Mouse (Mus musculus) cerebellum, postnatal 4 days (tissue): ENCODE results near the gene Asb6.

Experiments used
- DNase-seq, 2 experiments: peaks; one replicate each; pipeline ENCODE4 v3.0.0; 2022; ENCODE audit warnings: low spot score in 2 of 2, mixed read lengths in 1 of 2

Asb6 gene

GRCm38 (mm10) chr2:30830283-30830795, at the start of gene Asb6:
Gene Asb6, minus strand, starts transcription at chr2:30830333.
- DNase-seq = no peak

DNA sequence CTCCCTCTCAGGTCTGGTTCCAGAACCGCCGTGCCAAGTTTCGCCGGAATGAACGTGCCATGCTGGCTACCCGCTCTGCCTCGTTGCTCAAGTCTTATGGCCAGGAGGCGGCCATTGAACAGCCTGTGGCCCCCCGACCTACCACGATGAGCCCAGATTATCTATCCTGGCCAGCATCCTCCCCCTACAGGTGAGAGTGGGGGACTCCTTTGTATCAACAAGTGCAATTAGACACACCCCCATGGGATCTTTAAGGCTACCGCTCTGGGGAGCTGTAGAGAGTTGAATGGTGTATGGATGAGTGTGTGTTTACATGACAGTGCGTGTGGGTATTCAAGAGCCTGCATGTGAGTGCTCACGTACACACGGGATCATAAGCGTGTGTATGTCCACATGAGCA, 49.3 kb upstream of the Asb6 start:
- DNase-seq = no peak

DNA sequence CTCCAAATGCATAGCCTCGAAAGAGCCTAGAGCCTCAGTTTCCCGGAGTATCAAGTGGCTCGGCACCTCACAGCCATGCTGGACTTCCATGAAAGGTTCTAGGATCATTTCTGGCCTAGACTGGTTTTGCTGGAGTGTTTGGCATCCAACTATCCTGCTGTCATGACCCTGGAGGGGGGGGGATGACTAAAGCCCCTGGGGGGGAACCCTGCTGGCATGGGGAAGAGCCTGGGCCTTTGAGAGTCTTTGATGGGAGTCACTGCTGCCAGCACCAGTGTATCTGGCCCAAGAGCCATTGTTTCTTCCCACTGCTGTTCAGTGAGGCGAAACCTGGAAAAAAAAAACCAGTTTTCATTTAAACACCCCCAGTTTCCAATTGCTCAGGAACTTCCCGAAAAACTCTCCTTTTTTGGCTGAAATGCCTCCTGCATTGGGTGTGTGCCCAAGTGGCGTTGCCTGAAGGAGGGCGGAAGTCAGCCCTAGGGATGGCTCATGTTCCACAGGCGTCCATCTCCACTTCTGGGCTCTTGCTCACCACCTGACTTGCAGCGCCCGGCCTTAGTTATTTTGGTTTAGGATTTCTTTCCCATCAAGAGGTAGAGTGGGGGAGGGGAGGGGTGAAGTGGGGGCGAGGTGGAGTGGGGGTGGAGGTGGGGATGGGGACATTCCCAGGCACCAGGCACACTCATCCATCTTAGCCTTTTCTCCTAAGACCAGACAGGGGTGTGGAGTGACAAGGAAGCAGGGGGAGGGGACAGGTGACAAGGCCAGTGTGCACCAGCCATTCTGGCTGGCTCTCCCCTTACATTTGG, 45.7 kb upstream of the Asb6 start:
- DNase-seq = no peak

- no peak for DNase-seq
Measured at GRCm38 (mm10) chr2:30875096-30875495, 45.0 kb upstream of the Asb6 start.

DNA sequence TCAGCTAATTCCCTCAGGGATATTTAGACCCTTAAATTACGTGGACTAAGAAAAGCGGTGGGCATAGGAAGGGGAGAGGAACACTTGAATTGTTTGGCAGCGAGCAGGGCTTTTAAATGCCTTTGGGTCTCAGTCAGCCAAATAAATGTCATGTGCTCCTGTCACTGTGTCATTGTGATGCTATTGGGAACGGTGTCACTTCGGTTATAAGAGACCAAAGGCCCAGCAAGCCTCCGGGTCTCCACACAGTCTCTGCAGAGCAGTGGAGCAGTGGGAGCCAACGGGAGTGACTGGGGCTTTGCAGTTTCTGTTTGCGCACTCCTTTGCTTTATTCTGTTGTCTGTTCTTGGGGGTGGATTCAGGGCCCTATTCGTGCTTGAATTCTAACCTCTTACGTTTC, 44.3 kb upstream of the Asb6 start:
- DNase-seq = no peak

DNA sequence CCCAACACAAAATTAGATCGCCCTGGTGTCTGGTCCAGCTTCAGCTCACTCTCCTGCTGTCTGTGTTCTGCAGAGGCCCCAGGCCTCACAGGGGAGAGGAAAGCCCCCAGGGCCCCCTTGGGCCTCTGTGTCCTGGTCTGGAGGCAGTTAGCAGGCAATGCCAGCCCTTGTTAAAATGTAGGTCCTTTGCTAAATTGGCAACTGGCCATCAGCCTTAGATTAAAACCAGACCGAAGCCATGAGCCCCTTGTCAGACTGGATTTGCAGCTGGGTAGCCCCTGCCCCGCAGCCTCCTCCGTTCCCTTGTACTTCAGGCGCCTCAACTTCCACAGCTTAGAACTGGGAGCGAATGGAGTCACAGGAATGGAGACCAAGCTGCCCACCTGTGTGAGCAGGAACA, 42.5 kb upstream of the Asb6 start:
- no peak for DNase-seq

GRCm38 (mm10) chr2:30870863-30871262, 40.7 kb upstream of the Asb6 start:
- DNase-seq = peak in 1 of 2 experiments; percentile 50

- no peak for DNase-seq
Measured at GRCm38 (mm10) chr2:30865426-30865825, 35.3 kb upstream of the Asb6 start.

- DNase-seq = no peak
Measured at GRCm38 (mm10) chr2:30864968-30865381, 34.8 kb upstream of the Asb6 start.

GRCm38 (mm10) chr2:30863574-30863973, 33.4 kb upstream of the Asb6 start:
- no peak for DNase-seq

DNA sequence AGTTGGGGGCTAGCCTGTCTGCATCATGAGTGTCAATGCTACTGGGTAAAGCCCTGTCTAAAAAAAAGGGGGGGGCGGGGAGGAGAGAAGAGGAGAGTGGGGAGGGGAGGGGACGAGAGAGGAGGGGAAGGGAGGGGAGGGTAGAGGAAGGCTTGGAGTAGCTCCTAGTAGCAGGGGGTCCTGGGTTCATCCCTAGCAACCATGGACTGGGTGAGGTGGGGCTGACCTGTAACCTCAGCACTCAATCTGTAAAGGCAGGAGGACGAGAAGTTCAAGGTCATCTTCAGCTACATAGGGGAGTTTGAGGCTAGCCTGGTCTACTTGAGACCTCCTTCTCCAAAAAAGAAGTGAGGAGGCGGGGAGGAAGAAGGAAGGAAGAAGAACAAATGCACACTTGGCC, 31.9 kb upstream of the Asb6 start:
- DNase-seq = no peak

DNA sequence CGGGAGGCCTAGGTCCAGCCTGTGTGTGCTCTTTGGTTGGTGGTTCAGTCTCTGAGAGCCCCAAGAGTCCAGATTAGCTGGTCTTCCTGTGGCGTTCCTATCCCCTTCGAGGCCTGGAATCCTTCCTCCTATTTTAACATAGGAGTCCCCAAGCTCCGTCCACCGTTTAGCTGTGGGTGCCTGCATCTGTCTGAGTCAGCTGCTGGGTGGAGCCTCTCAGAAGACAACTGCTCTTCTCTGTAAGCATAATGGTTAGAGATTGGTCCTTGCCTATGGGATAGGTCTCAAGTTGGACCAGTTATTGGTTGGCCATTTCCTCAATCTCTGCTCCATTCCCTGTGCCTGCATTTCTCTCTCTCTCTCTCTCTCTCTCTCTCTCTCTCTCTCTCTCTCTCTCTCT, 29.6 kb upstream of the Asb6 start:
- no peak for DNase-seq

- no peak for DNase-seq
Measured at GRCm38 (mm10) chr2:30857076-30857475, 26.9 kb upstream of the Asb6 start.

- no peak for DNase-seq
Measured at GRCm38 (mm10) chr2:30852771-30853313, 22.7 kb upstream of the Asb6 start.

DNA sequence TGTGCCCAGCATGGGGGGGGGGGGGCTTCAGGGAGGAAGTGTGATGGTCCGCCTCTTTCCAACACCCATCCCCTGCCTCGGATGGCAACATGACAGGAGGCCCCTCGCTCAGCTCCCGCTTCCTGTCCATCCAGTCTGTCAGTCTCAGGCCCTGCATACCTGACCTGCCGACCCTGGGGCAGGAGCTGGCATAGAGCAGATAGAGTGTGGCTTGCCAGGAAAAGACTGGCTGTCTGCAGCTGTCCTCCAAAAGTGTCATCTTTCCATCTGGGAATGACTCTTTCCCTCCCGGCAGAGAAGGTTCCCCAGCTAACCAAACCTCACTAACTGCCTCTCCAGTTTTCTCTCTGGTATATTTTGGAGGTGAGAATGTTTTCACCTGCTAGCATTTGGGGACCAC, 20.4 kb upstream of the Asb6 start:
- no peak for DNase-seq

DNA sequence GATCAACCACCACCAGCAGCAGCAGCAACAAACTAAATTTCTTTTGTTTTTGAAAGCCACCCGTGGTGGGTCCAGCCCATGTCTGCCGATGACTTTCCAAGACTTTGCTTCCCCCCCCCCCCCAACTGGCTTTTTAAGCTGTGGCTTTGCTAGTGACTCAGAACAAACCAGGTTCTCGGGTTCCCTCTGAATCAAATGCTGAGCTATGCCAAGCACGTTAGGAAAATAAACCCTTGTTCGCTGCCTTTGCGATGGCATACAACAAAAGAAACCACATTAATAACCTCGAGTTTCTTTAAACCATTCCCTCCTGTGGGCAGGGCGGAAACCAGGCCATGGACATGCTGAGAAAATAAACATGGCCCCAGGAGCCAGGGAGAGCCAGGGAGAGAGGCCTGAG, 18.1 kb upstream of the Asb6 start:
- no peak for DNase-seq

- no peak for DNase-seq
Measured at GRCm38 (mm10) chr2:30846723-30847122, 16.6 kb upstream of the Asb6 start.

DNA sequence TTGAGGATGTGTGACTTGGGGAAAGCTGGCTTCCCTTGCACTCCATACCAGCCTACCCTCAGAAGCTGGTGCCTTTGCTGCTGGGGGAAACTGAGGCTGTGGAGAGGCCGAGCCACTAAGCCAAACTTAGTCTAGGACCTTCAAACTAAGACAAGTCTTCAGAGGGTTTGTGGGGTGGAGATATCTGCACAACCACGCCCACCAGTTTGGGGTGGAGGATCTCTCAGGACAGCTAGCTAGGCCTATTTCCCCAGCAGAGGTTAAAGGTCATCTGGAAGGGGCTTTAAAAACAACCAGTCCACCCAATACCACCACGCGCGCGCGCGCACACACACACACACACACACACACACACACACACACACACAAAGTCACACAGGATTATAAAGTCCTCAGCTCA, 16.1 kb upstream of the Asb6 start:
- no peak for DNase-seq

GRCm38 (mm10) chr2:30845152-30846070, 15.3 kb upstream of the Asb6 start:
- DNase-seq = no peak

DNA sequence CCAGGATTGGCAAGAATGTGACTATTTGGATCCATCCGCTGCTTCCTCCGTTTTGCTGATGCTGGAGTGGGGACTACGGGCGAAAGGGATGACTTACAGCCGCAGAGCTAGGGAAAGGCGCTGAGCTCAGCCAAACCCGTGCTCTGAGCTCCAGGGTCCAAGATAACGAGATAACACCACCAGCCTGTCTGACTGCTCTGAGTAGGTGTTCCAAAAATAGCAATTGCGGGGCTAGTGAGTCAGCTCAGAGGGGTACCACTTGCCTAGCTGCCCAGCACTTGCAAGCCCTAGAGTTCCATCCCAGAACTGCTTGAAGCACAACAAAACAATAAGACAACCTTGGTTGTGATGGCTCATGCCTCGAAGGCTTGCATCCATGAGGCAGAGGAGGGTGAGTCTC, 12.5 kb upstream of the Asb6 start:
- no peak for DNase-seq

- no peak for DNase-seq
Measured at GRCm38 (mm10) chr2:30836238-30836990, 6.3 kb upstream of the Asb6 start.
